Mouse (Mus musculus): Measurements from ENCODE around the gene 4931429L15Rik.

The 4931429L15Rik gene

GRCm38 (mm10) chr9:46327706-46328571, 8.2 kb upstream of the 4931429L15Rik start:
- DNase-seq (ENCODE audit: low read depth) = no peak

- DNase-seq (ENCODE audit: low read depth) = no peak
These were observed 7.1 kb upstream of the 4931429L15Rik start for GRCm38 (mm10) chr9:46326694-46327405.

GRCm38 (mm10) chr9:46320461-46320860, 675 bp upstream of the 4931429L15Rik start:
- DNase-seq (ENCODE audit: low read depth) = no peak

- DNase-seq (ENCODE audit: low read depth) = no peak
These were observed 1.8 kb downstream of the 4931429L15Rik start for GRCm38 (mm10) chr9:46317957-46318356.

GRCm38 (mm10) chr9:46316909-46317308, 2.9 kb downstream of the 4931429L15Rik start:
- no peak for DNase-seq (ENCODE audit: low read depth)

- DNase-seq (ENCODE audit: low read depth) = no peak
These were observed 3.4 kb downstream of the 4931429L15Rik start for GRCm38 (mm10) chr9:46316388-46316787.

GRCm38 (mm10) chr9:46315807-46316365, 3.9 kb downstream of the 4931429L15Rik start:
- DNase-seq (ENCODE audit: low read depth) = no peak

- DNase-seq (ENCODE audit: low read depth) = no peak
These were observed 4.9 kb downstream of the 4931429L15Rik start for GRCm38 (mm10) chr9:46314921-46315320.

- peak; percentile 81 for DNase-seq (ENCODE audit: low read depth)
These were observed 5.3 kb downstream of the 4931429L15Rik start for GRCm38 (mm10) chr9:46314507-46314906.

GRCm38 (mm10) chr9:46309121-46309520, 10.7 kb downstream of the 4931429L15Rik start:
- DNase-seq (ENCODE audit: low read depth) = no peak

DNA sequence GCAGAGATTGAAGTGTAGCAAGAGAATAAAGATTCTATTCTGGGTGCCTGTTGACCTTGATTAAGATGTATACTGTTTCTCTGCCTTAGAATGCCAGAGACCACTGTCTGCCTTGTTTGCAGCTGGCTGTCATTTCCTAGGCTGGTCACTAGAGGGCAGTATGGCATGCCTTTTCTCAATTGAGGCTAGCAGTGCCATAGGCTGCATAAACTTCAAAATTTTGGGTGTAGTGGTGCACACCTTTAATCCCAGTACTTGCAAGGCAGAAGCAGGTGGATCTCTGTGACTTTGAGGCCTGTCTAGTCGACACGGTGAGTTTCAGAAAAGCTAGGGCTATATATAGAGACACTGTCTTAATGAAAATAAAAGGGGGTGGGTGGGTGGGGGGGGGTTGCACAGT, 17.6 kb downstream of the 4931429L15Rik start:
- peak; percentile 72 for DNase-seq (ENCODE audit: low read depth)

- DNase-seq (ENCODE audit: low read depth) = no peak
These were observed 21.4 kb downstream of the 4931429L15Rik start for GRCm38 (mm10) chr9:46298381-46298780.

DNA sequence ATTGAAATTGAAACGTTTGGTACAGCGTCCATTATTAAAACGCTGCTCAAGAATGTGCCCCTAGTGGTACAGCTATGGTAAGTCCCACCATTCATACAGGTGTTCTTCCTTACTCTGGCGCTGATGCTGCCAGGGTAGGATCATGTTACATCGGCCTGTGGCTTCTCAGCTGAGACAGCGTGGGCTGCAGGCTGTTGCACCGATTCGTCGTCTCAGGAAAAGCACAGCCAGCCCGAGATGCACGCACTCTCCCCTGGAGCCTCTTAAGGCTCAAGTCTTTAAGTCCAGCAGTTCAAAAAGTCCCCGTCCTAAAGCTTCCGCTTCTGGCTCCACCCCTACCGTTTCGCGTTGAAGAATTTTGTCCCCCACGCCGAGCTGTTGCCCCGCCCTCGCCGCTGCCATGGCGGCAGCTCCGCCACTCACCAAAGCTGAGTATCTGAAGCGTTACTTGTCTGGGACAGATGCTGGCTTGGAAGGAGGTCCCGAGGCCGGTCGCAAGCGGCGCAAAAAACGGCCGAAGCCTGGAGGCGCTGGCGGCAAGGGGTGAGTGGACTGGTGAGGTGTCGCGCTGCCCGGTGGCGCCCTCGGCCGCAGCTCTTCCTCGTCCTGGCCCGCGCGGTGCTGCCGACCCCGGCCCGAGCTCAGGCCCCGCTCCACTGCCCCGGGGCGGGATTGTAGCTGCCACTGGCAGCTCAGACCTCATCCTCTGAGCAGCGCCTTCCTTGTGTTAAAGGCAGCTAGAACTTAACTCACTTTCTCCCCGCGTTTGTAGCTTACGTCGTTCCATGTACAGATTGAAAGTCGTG, 37.0 kb downstream of the 4931429L15Rik start, which contains the start of gene Bud13:
TSS of gene Bud13 (plus strand) at position 378 of the 806 bp plus-strand sequence.
- peak; percentile 96 for DNase-seq (ENCODE audit: low read depth)

GRCm38 (mm10) chr9:46274494-46274893, 45.3 kb downstream of the 4931429L15Rik start:
- no peak for DNase-seq (ENCODE audit: low read depth)

- DNase-seq (ENCODE audit: low read depth) = peak; percentile 92
These were observed 46.9 kb downstream of the 4931429L15Rik start, which contains the start of gene Zpr1 for GRCm38 (mm10) chr9:46272677-46273454. Gene Zpr1, plus strand, starts transcription at chr9:46273064.

GRCm38 (mm10) chr9:46272070-46272469, 47.7 kb downstream of the 4931429L15Rik start:
- peak; percentile 78 for DNase-seq (ENCODE audit: low read depth)

DNA sequence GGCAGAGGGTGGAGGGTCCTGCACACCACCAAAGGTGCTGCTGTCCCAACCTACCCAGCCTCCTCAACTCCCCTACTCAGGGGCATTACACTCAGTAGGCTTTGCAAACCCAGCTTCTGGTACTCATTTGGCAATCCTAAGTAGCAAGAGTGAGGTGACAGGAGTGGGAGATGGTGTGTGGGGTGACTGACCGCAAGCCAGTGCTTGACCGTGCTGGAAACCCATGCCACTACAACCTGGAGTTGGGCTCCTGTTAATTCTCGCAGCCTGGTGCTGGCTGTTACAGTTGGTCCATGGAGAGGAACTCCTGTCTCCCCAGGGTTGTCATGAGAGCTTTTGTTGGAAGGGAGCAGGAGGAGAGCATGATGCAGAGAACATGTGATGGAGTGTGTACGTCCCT, 49.0 kb downstream of the 4931429L15Rik start:
- DNase-seq (ENCODE audit: low read depth) = no peak

GRCm38 (mm10) chr9:46269125-46269524, 50.7 kb downstream of the 4931429L15Rik start:
- no peak for DNase-seq (ENCODE audit: low read depth)

DNA sequence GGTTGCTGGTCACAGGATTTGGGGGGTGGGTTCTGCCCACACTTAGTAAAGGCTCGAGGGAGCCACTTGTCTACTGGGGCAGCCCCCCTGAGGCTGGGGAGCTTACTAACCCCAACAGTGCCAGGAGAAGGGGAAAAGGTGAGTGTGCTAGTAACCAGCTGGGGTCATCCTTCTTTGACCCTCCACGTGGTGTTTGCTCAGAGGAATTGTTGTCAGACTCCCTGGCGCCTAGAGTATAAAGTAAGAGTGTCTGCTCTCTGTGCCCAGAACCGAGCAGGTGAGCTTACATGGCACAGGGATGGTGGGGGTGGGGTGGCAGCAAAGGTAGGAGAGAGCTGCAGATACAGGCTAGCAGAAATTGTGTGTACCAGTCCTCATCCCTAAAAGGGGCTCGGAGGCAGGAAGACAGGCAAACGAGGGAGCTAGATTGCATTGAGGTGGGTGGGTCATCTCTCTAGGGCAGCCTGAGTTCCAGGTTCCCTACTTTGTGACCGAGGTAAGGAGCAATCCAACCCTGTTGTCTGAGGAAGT, 51.4 kb downstream of the 4931429L15Rik start, which contains the start of gene Apoa5:
TSS of gene Apoa5 (plus strand) at position 291 of the 531 bp plus-strand sequence.
- no peak for DNase-seq (ENCODE audit: low read depth)

- DNase-seq (ENCODE audit: low read depth) = no peak
These were observed 58.7 kb downstream of the 4931429L15Rik start for GRCm38 (mm10) chr9:46261131-46261530.

GRCm38 (mm10) chr9:46259111-46259510, 60.7 kb downstream of the 4931429L15Rik start:
- DNase-seq (ENCODE audit: low read depth) = no peak
